8 mouse cellular contexts compared by ENCODE assay signal in the genomic region with DNA sequence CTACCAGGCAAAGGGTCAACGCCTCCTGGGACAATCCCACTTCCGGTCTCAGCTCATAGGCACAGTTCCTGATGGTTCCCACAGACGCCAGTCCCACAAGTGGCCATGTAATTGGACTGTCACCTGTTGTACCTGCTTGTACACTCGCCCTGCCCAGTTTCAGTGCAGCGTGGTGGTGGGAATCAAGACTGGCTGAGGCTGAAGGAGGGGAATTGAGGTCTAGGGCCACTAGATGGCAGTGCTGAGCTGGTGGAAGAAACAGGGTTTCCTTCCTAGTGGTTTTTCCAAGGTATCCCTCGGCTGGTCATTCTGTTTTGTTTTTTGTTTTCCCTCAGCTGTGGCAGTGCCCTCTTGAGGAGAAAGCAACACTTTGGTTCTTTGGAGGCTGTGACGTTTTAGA. TPM values are rescaled to one million over a fixed set of nuclear protein-coding genes. Genes with fewer than 3 reads are reported as not detected.
DNase-seq lines count a peak whose midpoint lies in the region; ATAC-seq lines count a peak whose summit lies in the region.

A gene (minus strand): TSS at position 150 of the 400 bp plus-strand sequence.

- H3K4me2 ChIP-seq in hindbrain, embryonic 12.5 days (replicated peaks) = no peak within 1 kb of the TSS

- H3K9ac ChIP-seq in hindbrain, embryonic 12.5 days = no peak within 1 kb of the TSS

- peaks cover 15% of the 10 kb centered on the region for H3K4me1 ChIP-seq in hindbrain, embryonic 12.5 days
- peaks cover 21% of the 10 kb centered on the region for H3K4me1 ChIP-seq in megakaryocyte, embryonic 14.5 days

- 15% methylated on average over 7 of the region's 7 CpGs for WGBS in hindbrain, embryonic 12.5 days

- peaks cover 26% of the 10 kb centered on the region for H3K27me3 ChIP-seq in hindbrain, embryonic 12.5 days
- peaks cover 59% of the 10 kb centered on the region for H3K27me3 ChIP-seq in megakaryocyte, embryonic 14.5 days (replicated peaks)

- no peak within 1 kb of the TSS for H3K4me3 ChIP-seq in hindbrain, embryonic 12.5 days
- H3K4me3 ChIP-seq in megakaryocyte, embryonic 14.5 days (replicated peaks) = peak within 1 kb of the TSS; percentile 83

- H3K27ac ChIP-seq in hindbrain, embryonic 12.5 days = no peak within 1 kb of the TSS

- DNase-seq in NIH3T3 (ENCODE audit: low read depth) = peak; percentile 95
- peak; percentile 86 to 88 for DNase-seq in cerebellum, adult 18-20 months
- DNase-seq in layer of hippocampus, postnatal 14 days (ENCODE audit: low spot score in 2 of 2) = peak; percentile 79 to 86
- peak; percentile 79 to 89 for DNase-seq in right cerebral cortex, postnatal 10 days (ENCODE audit: low spot score in 2 of 2)
- DNase-seq in urinary bladder, postnatal 25 days (ENCODE audit: low spot score) = peak; percentile 84

- peaks cover 5% of the 10 kb centered on the region; the same call in 1 of the 2 replicates for H3K36me3 ChIP-seq in hindbrain, embryonic 12.5 days
- H3K36me3 ChIP-seq in megakaryocyte, embryonic 14.5 days (replicated peaks; ENCODE audit: low read length) = peaks cover 19% of the 10 kb centered on the region

- peak; percentile 85 for ATAC-seq in frontal cortex, adult (ENCODE audit: low TSS enrichment)
- peak; percentile 35; the same call in 1 of the 2 replicates for ATAC-seq in hindbrain, embryonic 12.5 days (ENCODE audit: low FRiP score)

- H3K9me3 ChIP-seq in hindbrain, embryonic 12.5 days (replicated peaks) = no peaks in the 10 kb centered on the region
- no peaks in the 10 kb centered on the region for H3K9me3 ChIP-seq in megakaryocyte, embryonic 14.5 days

RNA-seq across cellular contexts. Expression of the gene that starts here (rescaled TPM):
- 0.12 TPM in 1 of 2 replicates, not detected in the other for polyA plus RNA-seq in hindbrain, embryonic 12.5 days (2016; fragmentation: Nextera tagmentation; extraction: Ambion mirVana)
- 100 to 1,000 TPM; 263 to 355 TPM for total RNA-seq in layer of hippocampus, postnatal 14 days (2021)
- not detected in 2 replicates for polyA plus RNA-seq in megakaryocyte, embryonic 14.5 days (2012; ENCODE audit: insufficient read depth, low replicate concordance)

Comparison
In these comparisons a context has a peak if more than half of its experiments do, and no peak if none do; other contexts are left out.
1. Peak in ATAC-seq in hindbrain, embryonic 12.5 days; RNA of the gene not detected or under 1 TPM.